Mouse (Mus musculus) B cell, adult (primary cell): ENCODE results near the gene Rps21. TPM values are rescaled to one million over a fixed set of nuclear protein-coding genes. Genes with fewer than 3 reads are reported as not detected.

Experiments used
- total RNA-seq: library from RNA; stranded (reverse); gene quantifications from 4 replicates; pipeline ENCODE4 v1.2.4, GENCODE M21; 2023; ENCODE audit not compliant: inconsistent age

The Rps21 gene
- 1,838 to 2,128 TPM (median 1,935 TPM) in 4 replicates for total RNA-seq

GRCm38 (mm10) chr2:180257001-180257521 lies at the start of gene Rps21:
Gene Rps21 (plus strand): TSS chr2:180257377.

DNA sequence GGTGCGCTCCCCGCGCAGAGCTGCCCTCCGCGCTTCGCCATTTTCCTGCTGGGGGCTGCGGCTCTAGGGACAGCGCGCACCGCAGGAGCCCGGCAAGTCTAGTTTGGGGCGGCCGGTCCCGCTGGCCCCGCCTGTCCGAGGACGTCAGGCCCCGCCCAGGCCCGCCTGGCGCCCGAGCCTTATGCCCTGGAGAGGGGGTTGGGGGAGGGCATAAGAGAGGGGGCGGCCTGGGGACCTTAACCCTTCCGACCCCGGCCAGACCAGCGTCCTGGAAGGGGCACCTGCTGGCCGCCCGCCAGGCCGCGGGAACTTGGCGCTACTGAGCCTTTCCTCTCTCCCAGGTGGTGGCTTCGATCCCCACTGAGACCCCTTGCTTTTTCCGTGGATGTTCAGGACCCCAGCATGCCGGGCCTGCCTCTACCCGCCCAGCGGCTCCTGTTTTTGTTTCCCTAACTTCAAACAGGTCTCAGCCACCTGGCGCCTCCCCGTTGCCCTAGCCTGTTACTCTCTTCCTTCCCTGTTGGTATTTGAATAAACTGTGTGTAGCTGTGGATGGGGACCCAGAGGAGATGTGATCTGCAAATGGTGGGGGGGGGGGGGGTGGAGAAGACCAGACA lies 31.3 kb upstream of the Rps21 start, which contains the start of gene Lama5:
Gene Lama5 (minus strand): TSS at position 98 of the 617 bp plus-strand sequence.

GRCm38 (mm10) chr2:180273394-180274244 lies 16.4 kb downstream of the Rps21 start, which contains the start of gene Cables2:
Gene Cables2 (minus strand): TSS chr2:180273496.

DNA sequence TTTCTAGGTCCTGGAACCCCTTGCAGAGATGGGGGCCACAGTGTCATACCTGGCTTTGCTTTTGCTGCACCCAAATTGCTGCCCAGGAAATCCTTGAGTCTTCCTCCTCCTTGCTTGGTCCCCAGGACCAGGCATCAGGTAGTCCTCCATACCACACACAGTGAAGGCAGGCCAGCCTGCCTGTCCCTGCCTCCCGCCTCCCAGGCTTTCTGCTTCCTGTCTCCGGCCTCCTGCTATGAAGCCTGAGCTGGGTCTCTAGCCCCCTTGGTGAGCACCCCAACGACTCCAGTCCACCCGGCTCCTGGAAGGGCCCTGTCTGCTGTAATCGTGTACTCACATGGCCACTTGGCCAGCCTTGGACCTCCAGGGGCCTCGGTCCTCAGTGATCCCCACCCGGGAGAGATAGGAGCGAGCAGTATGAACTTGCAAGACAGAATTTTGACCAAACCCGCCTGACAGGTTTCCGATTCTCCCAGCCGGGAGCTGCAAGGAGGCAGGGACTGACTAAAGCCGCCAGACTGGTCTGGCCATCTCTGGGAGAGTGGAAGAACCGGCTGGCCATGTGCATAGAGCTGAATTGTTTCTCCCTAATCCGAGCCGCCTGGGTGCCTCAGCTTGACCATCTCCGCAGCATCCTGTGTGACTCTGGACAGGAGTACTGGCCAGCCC lies 32.4 kb downstream of the Rps21 start, which contains the start of gene Rbbp8nl:
Gene Rbbp8nl (minus strand): TSS at position 440 of the 669 bp plus-strand sequence.

Other genes with a start within 250 kb of the Rps21 start
- 36.2 to 40.5 TPM (median 39.5 TPM) in 4 replicates for gene Lsm14b, start 232.4 kb upstream of the Rps21 start, total RNA-seq
- 125 to 149 TPM (median 135 TPM) in 4 replicates for gene Psma7, start 214.9 kb upstream of the Rps21 start, total RNA-seq
- gene Ss18l1, start 214.9 kb upstream of the Rps21 start, total RNA-seq: 5.9 to 7.1 TPM (median 6.7 TPM) in 4 replicates
- gene Mtg2, start 186.8 kb upstream of the Rps21 start, total RNA-seq: 17.7 to 19.2 TPM (median 18.8 TPM) in 4 replicates
- gene Hrh3, start 152.9 kb upstream of the Rps21 start, total RNA-seq: not detected in 4 replicates
- gene Osbpl2, start 138.1 kb upstream of the Rps21 start, total RNA-seq: 31.4 to 40.1 TPM (median 37.8 TPM) in 4 replicates
- gene Adrm1, start 85.9 kb upstream of the Rps21 start, total RNA-seq: 89.5 to 117 TPM (median 109 TPM) in 4 replicates
- not detected in 4 replicates for gene Lama5, start 31.5 kb upstream of the Rps21 start, total RNA-seq
- gene Cables2, start 16.1 kb downstream of the Rps21 start, total RNA-seq: 73.3 to 79.8 TPM (median 76.8 TPM) in 4 replicates
- gene Rbbp8nl, start 32.5 kb downstream of the Rps21 start, total RNA-seq: not detected in 4 replicates
- not detected in 4 replicates for gene Gata5, start 77.3 kb downstream of the Rps21 start, total RNA-seq
- gene Slco4a1, start 198.9 kb downstream of the Rps21 start, total RNA-seq: 26.9 to 32.1 TPM (median 30.1 TPM) in 4 replicates
- gene Ntsr1, start 242.6 kb downstream of the Rps21 start, total RNA-seq: not detected in 4 replicates